ENCODE assay signal across 11 mouse cellular contexts in the genomic region with DNA sequence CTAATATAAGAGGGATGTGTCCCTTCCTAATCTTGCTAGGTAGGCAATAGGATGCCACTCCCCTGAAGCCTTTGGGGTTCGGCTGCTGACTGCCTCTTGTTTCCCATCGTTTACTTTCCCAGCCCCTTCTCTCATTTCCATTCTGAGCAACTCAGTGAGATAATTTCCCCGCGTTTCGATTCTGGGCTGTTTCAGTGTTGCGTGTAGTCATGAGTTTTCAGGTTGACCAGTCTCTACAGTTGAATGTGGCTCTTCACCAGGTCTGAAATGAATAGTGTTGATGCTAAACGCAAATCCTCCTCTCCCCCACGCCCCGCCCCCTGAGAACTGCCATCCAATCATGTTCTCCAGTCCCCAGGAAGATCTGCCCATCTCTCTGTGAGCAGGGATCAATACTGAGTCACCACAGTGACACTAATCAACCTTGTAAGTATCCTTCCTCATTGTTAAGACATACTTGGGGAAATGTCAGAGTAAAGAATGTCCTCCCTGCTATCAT.
"Had no signal": no experiment of that assay in that cellular context is flagged by ENCODE, and none has a peak within 500 bp of the region (broad histone marks: within the 10 kb centered on the region; RNA-seq: fewer than 3 reads in every experiment).

No protein-coding gene starts in this region.

- H3K4me2 ChIP-seq: liver, embryonic 13.5 days; lung, embryonic 15.5 days; midbrain, embryonic 13.5 days had no signal

- H3K27ac ChIP-seq: layer of hippocampus, adult 2 months; liver, embryonic 13.5 days; lung, embryonic 15.5 days; midbrain, embryonic 13.5 days had no signal

- ATAC-seq: liver, postnatal 0 days; midbrain, embryonic 13.5 days had no signal

- H3K9ac ChIP-seq: liver, embryonic 13.5 days; liver, postnatal 0 days; lung, embryonic 15.5 days; midbrain, embryonic 13.5 days had no signal

- H3K4me3 ChIP-seq: layer of hippocampus, adult 2 months; liver, embryonic 13.5 days; lung, embryonic 15.5 days; midbrain, embryonic 13.5 days had no signal

- H3K27me3 ChIP-seq: liver, embryonic 13.5 days; lung, embryonic 15.5 days; midbrain, embryonic 13.5 days had no signal

- H3K36me3 ChIP-seq: liver, embryonic 13.5 days; lung, embryonic 15.5 days; midbrain, embryonic 13.5 days had no signal

- DNase-seq: kidney, adult 18-20 months; kidney, postnatal 10 days; kidney, postnatal 4 days; liver; liver, embryonic 13.5 days; liver, postnatal 0 days; thymus, adult 2 months; thymus, postnatal 25 days had no signal

- H3K9me3 ChIP-seq: liver, embryonic 13.5 days; lung, embryonic 15.5 days; midbrain, embryonic 13.5 days had no signal

- H3K4me1 ChIP-seq: liver, embryonic 13.5 days had no signal
